Mouse (Mus musculus): ENCODE data around the gene Rpp21.

Gene Rpp21

DNA sequence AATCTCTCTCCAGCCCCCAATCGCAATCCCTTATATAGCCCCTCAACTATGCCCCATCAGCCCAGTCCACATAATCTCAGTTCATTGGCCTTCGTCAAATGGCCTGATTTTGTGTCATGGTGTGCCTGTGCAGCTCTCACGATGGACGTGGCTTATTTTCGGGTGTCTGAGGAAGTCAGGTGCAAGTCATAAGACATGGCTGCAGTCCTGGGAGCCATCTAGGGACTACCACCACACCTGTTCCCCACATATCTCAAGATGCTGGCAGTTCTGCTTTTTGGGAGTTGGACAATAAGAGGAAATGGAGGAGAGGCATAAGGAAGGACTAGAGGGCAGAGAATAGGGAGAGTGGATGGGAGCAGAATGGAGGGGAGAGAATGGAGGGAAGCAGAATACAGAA, 24.3 kb downstream of the Rpp21 start:
- DNase-seq, result no peak

DNA sequence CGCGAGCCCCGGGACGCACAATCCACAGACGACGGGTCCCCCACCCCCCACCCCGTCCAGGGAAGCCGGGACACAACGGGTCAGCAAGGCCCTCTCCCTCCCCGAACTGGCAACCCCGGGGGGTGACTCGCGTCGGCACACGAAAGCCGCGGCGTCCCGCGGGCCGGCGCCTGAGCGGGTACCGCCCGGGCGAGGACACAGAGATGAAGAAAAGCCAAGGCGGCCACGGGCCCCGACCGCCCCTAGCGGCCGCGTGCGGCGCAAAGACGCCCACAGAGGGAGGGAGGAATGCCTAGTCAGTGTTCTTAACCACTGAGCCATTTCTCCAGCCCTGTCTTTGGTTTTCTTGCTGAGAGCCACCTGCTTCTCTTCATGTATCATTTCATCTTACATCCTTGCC, 26.6 kb downstream of the Rpp21 start:
- peak; percentile 73 for DNase-seq

- no peak for DNase-seq
Measured at GRCm38 (mm10) chr17:36229046-36229445, 28.8 kb downstream of the Rpp21 start.

DNA sequence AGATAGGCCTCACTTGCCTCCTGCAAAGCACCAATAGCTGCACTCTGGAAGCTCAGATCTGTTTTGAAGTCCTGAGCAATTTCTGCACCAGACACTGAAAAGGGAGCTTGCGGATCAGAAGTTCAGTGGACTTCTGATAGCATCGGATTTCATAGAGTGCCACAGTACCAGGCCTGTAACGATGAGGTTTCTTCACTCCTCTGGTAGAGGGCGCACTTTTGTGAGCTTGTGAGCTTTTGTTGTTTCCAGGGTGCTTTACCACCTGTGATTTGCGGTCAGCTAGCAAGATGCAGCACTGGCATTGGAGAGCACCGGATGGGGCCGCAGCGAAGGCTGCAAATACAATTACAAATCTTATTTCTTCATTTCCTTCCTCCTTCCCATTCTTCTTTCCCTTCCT, 30.9 kb downstream of the Rpp21 start:
- no peak for DNase-seq

GRCm38 (mm10) chr17:36225231-36225824, 32.5 kb downstream of the Rpp21 start:
- DNase-seq, result peak; percentile 8

GRCm38 (mm10) chr17:36224451-36224850, 33.4 kb downstream of the Rpp21 start:
- DNase-seq, result no peak

GRCm38 (mm10) chr17:36218594-36219155, 39.2 kb downstream of the Rpp21 start:
- no peak for DNase-seq

DNA sequence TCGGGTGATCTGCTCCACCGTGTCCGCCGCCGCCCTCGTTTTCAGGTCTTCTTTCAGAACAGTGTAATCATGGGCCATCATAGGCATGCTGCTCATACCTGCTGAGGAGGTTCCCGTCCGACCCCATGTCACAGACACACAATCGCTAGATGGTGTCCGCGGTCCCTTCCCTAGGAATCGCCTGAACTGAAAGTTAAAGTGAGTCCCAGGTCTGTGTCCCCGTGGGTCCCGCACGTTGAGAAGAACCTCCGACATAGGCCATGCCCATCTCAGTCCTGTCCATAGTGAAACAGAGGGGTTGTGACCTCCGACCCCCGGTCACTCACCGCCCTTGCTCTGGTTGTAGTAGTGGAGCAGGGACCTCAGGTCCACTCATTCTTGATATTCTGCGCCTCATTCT, 42.3 kb downstream of the Rpp21 start:
- no peak for DNase-seq

DNA sequence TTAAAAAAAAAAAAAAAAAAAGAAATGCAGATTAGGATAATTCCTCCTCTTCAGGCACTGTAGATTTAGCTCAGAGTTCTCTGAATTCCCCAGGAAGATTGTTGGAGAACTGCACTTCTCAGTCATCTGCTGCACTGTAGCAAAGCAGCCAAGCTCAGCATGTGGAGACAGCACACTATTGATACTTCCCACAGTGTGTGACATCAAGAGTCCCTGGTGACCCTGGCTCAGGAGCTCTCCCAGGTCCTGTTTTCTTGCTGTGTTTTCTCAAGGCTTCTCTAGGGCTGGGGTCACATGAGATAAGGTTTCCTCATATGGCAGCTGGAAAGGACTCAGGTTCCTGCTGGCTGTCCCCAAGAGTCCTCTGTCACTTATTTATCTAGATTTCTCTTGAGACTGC, 51.0 kb downstream of the Rpp21 start:
- no peak for DNase-seq

DNA sequence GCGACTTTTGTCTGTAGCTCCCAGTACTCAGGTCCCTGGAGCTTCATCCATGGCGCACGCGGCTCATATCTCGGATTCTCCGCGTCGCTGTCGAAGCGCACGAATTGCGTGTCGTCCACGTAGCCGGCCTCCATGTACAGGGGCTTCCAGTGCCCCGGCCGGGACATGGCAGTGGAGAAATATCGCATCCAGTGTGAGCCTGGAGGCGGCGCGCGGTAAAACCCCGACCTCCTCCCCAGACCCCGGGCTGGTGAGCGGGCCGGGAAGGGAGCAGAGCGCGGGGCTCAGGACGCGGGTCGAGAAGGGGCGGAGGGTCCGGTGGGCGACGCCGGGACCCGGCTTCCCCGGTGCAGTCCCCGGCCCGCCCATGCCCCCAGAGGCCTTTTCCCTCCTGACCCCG, 52.0 kb downstream of the Rpp21 start:
- DNase-seq, result no peak
